Mouse (Mus musculus): ENCODE measurements at regions not wholly inside any gene's neighbourhood (a gene's known extent, or its start where the extent isn't known, plus 50 kb on each side); places are given as distances from the start of the nearest gene placed in this dataset.

GRCm38 (mm10) chr15:36888351-36889069, 119.1 kb downstream of the Zfp706 start:
- TF ChIP-seq EP300 (IDR thresholded peaks at IDR 0.05; ENCODE audit: low read depth): no peak
- TF ChIP-seq CTCF (IDR thresholded peaks at IDR 0.05; ENCODE audit: low read depth): no peak
- ATAC-seq (ENCODE audit: insufficient read depth) (no peak), DNase-seq (ENCODE audit: low read depth in 3 of 3, low spot score in 3 of 3) (no peak)
- Histone ChIP-seq H3K36me3 (replicated peaks; ENCODE audit: control insufficient read depth, insufficient read depth, low read depth) (no peaks in the 10 kb centered on the region), H3K4me1 (replicated peaks; ENCODE audit: control insufficient read depth in 2 of 2, insufficient read depth in 2 of 2, low read length in 1 of 2) (no peaks in the 10 kb centered on the region; a peak in 1 of 4 replicates), H3K9ac (replicated peaks) (no peak overlapping the region), H3K4me2 (ENCODE audit: low read depth) (no peak overlapping the region), H3K27ac (no peak overlapping the region), H3K27me3 (ENCODE audit: control insufficient read depth, insufficient read depth, low read length) (peaks cover 4% of the 10 kb centered on the region), H3K9me3 (ENCODE audit: control insufficient read depth, low read length) (no peaks in the 10 kb centered on the region), H3K4me3 (ENCODE audit: insufficient read depth in 1 of 2, low read depth in 2 of 2, low read length in 2 of 2) (no peak overlapping the region)
- 51% methylated on average over 11 of the region's 11 CpGs for WGBS (ENCODE audit: insufficient replicate concordance)

GRCm38 (mm10) chr15:36884671-36885365, 122.8 kb downstream of the Zfp706 start:
- no peak overlapping the region for H3K9ac ChIP-seq (replicated peaks)
- no peak for DNase-seq (ENCODE audit: low read depth in 3 of 3, low spot score in 3 of 3)
- 64% methylated on average over 11 of the region's 11 CpGs for WGBS (ENCODE audit: insufficient replicate concordance)

GRCm38 (mm10) chr15:36884074-36884473, 123.5 kb downstream of the Zfp706 start:
- no peak overlapping the region for H3K27ac ChIP-seq
- H3K27me3 ChIP-seq (ENCODE audit: control insufficient read depth, insufficient read depth, low read length): no peaks in the 10 kb centered on the region
- no peak for DNase-seq (ENCODE audit: low read depth in 3 of 3, low spot score in 3 of 3)
- no peak overlapping the region for H3K9ac ChIP-seq (replicated peaks)
- no peak for ATAC-seq (ENCODE audit: insufficient read depth)
- 57% methylated on average over 3 of the region's 3 CpGs for WGBS (ENCODE audit: insufficient replicate concordance)
- H3K4me3 ChIP-seq (ENCODE audit: insufficient read depth in 1 of 2, low read depth in 2 of 2, low read length in 2 of 2): no peak overlapping the region
- peaks cover 0 to 6% of the 10 kb centered on the region in 2 experiments; a peak in 2 of 4 replicates for H3K4me1 ChIP-seq (replicated peaks; ENCODE audit: control insufficient read depth in 2 of 2, insufficient read depth in 2 of 2, low read length in 1 of 2)
- no peaks in the 10 kb centered on the region for H3K36me3 ChIP-seq (replicated peaks; ENCODE audit: control insufficient read depth, insufficient read depth, low read depth)
- TF ChIP-seq EP300 (IDR thresholded peaks at IDR 0.05; ENCODE audit: low read depth): no peak
- no peak for TF ChIP-seq CTCF (IDR thresholded peaks at IDR 0.05; ENCODE audit: low read depth)
- no peak overlapping the region for H3K4me2 ChIP-seq (ENCODE audit: low read depth)
- no peaks in the 10 kb centered on the region for H3K9me3 ChIP-seq (ENCODE audit: control insufficient read depth, low read length)

More at GRCm38 (mm10) chr15:36884671-36885365, 122.8 kb downstream of the Zfp706 start:
- no peak overlapping the region for H3K4me3 ChIP-seq (ENCODE audit: insufficient read depth in 1 of 2, low read depth in 2 of 2, low read length in 2 of 2)
- no peak overlapping the region for H3K27ac ChIP-seq
- H3K4me1 ChIP-seq (replicated peaks; ENCODE audit: control insufficient read depth in 2 of 2, insufficient read depth in 2 of 2, low read length in 1 of 2): peaks cover 0 to 2% of the 10 kb centered on the region in 2 experiments; a peak in 2 of 4 replicates
- no peak overlapping the region for H3K4me2 ChIP-seq (ENCODE audit: low read depth)
- no peaks in the 10 kb centered on the region for H3K36me3 ChIP-seq (replicated peaks; ENCODE audit: control insufficient read depth, insufficient read depth, low read depth)
- no peaks in the 10 kb centered on the region for H3K27me3 ChIP-seq (ENCODE audit: control insufficient read depth, insufficient read depth, low read length)
- TF ChIP-seq CTCF (IDR thresholded peaks at IDR 0.05; ENCODE audit: low read depth) (no peak), EP300 (IDR thresholded peaks at IDR 0.05; ENCODE audit: low read depth) (no peak)
- ATAC-seq (ENCODE audit: insufficient read depth): no peak
- H3K9me3 ChIP-seq (ENCODE audit: control insufficient read depth, low read length): no peaks in the 10 kb centered on the region

- DNase-seq (ENCODE audit: low read depth in 3 of 3, low spot score in 3 of 3) (no peak), ATAC-seq (ENCODE audit: insufficient read depth) (no peak)
- 68% methylated on average over 6 of the region's 6 CpGs for WGBS (ENCODE audit: insufficient replicate concordance)
- Histone ChIP-seq H3K4me3 (ENCODE audit: insufficient read depth in 1 of 2, low read depth in 2 of 2, low read length in 2 of 2) (no peak overlapping the region), H3K4me1 (replicated peaks; ENCODE audit: control insufficient read depth in 2 of 2, insufficient read depth in 2 of 2, low read length in 1 of 2) (peaks cover 0 to 9% of the 10 kb centered on the region in 2 experiments; a peak in 2 of 4 replicates), H3K4me2 (ENCODE audit: low read depth) (no peak overlapping the region), H3K9ac (replicated peaks) (no peak overlapping the region), H3K9me3 (ENCODE audit: control insufficient read depth, low read length) (no peaks in the 10 kb centered on the region), H3K27ac (no peak overlapping the region), H3K27me3 (ENCODE audit: control insufficient read depth, insufficient read depth, low read length) (no peaks in the 10 kb centered on the region), H3K36me3 (replicated peaks; ENCODE audit: control insufficient read depth, insufficient read depth, low read depth) (no peaks in the 10 kb centered on the region)
- no peak for TF ChIP-seq EP300 (IDR thresholded peaks at IDR 0.05; ENCODE audit: low read depth)
- TF ChIP-seq CTCF (IDR thresholded peaks at IDR 0.05; ENCODE audit: low read depth): no peak
These were observed 124.4 kb downstream of the Zfp706 start for GRCm38 (mm10) chr15:36883156-36883555.

GRCm38 (mm10) chr15:36881576-36881975, 126.0 kb downstream of the Zfp706 start:
- DNase-seq (ENCODE audit: low read depth in 3 of 3, low spot score in 3 of 3): no peak
- no peak for ATAC-seq (ENCODE audit: insufficient read depth)
- no peak for TF ChIP-seq CTCF (IDR thresholded peaks at IDR 0.05; ENCODE audit: low read depth)
- TF ChIP-seq EP300 (IDR thresholded peaks at IDR 0.05; ENCODE audit: low read depth): no peak
- Histone ChIP-seq H3K27me3 (ENCODE audit: control insufficient read depth, insufficient read depth, low read length) (no peaks in the 10 kb centered on the region), H3K4me1 (replicated peaks; ENCODE audit: control insufficient read depth in 2 of 2, insufficient read depth in 2 of 2, low read length in 1 of 2) (peaks cover 0 to 9% of the 10 kb centered on the region in 2 experiments; a peak in 2 of 4 replicates), H3K27ac (no peak overlapping the region), H3K9ac (replicated peaks) (no peak overlapping the region), H3K4me2 (ENCODE audit: low read depth) (no peak overlapping the region), H3K4me3 (ENCODE audit: insufficient read depth in 1 of 2, low read depth in 2 of 2, low read length in 2 of 2) (no peak overlapping the region), H3K36me3 (replicated peaks; ENCODE audit: control insufficient read depth, insufficient read depth, low read depth) (no peaks in the 10 kb centered on the region), H3K9me3 (ENCODE audit: control insufficient read depth, low read length) (no peaks in the 10 kb centered on the region)
- WGBS (ENCODE audit: insufficient replicate concordance): 44% methylated on average over 2 of the region's 2 CpGs
